Comparison of ENCODE assay signal across 8 mouse cellular contexts in genomic region chr9:51180621-51181020, GRCm38 (mm10). TPM values are rescaled to one million over a fixed set of nuclear protein-coding genes. Genes with fewer than 3 reads are reported as not detected.
DNase-seq lines count a peak whose midpoint lies in the region; ATAC-seq lines count a peak whose summit lies in the region.
"Had no signal": no experiment of that assay in that cellular context is flagged by ENCODE, and none has a peak within 500 bp of the region (broad histone marks: within the 10 kb centered on the region; RNA-seq: fewer than 3 reads in every experiment).

No protein-coding gene starts in this region.

- H3K4me2 ChIP-seq in neural tube, embryonic 15.5 days: no peak overlapping the region

- ATAC-seq in neural tube, embryonic 15.5 days (ENCODE audit: low FRiP score): peak; percentile 55; the same call in 1 of the 2 replicates

- intact Hi-C loops in left cerebral cortex, postnatal 25 days (cut with DNase I): no loop called here

- no peak overlapping the region for H3K27ac ChIP-seq in neural tube, embryonic 15.5 days (replicated peaks)
- H3K27ac ChIP-seq: macrophage had no signal

- no peak overlapping the region for H3K9ac ChIP-seq in neural tube, embryonic 15.5 days (replicated peaks)

- no peak for DNase-seq in neural tube, embryonic 10.5 days (ENCODE audit: extremely low spot score, low spot score)
- DNase-seq in frontal cortex, postnatal 36 days (ENCODE audit: low spot score in 2 of 2): peak; percentile 69 to 73
- peak; percentile 48 to 90 for DNase-seq in left cerebral cortex, postnatal 25 days (ENCODE audit: low spot score in 2 of 2)
- peak; percentile 73 for DNase-seq in telencephalon, adult 2 months (ENCODE audit: low read depth, low spot score)
- no peak for DNase-seq in embryo, embryonic 11 days
- no peak for DNase-seq in thymus, postnatal 14 days

- no peaks in the 10 kb centered on the region for H3K27me3 ChIP-seq in neural tube, embryonic 15.5 days (replicated peaks)

- no peaks in the 10 kb centered on the region for H3K36me3 ChIP-seq in neural tube, embryonic 15.5 days

- 59% methylated on average over 5 of the region's 5 CpGs for WGBS in neural tube, embryonic 15.5 days

- no peaks in the 10 kb centered on the region for H3K4me1 ChIP-seq in neural tube, embryonic 15.5 days

- H3K4me3 ChIP-seq in neural tube, embryonic 15.5 days (replicated peaks): no peak overlapping the region

- H3K9me3 ChIP-seq in neural tube, embryonic 15.5 days (replicated peaks): no peaks in the 10 kb centered on the region

RNA-seq across cellular contexts. Expression of gene Gm32742, which starts 15.3 kb away (rescaled TPM):
- polyA plus RNA-seq in neural tube, embryonic 15.5 days (2015; fragmentation: Nextera tagmentation; extraction: Ambion mirVana): 0.19 TPM in 1 of 2 replicates, not detected in the other
- not detected for total RNA-seq in left cerebral cortex, postnatal 25 days (2021)
- polyA plus RNA-seq: macrophage had no signal

RNA-seq across cellular contexts. Expression of gene Pou2af1, which starts 32.9 kb away (rescaled TPM):
- polyA plus RNA-seq in neural tube, embryonic 15.5 days (2015; fragmentation: Nextera tagmentation; extraction: Ambion mirVana): 0.09 and 0.38 TPM in 2 replicates
- under 1 TPM in 1 of 2 experiments, not detected in 1; 0.16 TPM for total RNA-seq in left cerebral cortex, postnatal 25 days (2021)

Comparison
In these comparisons a context has a peak if more than half of its experiments do, and no peak if none do; other contexts are left out.
1. DNase-seq: peak in frontal cortex, postnatal 36 days (2 of 2), left cerebral cortex, postnatal 25 days (2 of 2) and telencephalon, adult 2 months (single experiment); none in neural tube, embryonic 10.5 days (single experiment), embryo, embryonic 11 days (single experiment) and thymus, postnatal 14 days (single experiment).